Mouse (Mus musculus) right cerebral cortex, postnatal 36 days (tissue): ENCODE results near the gene Ece1.
"Not testable (repeated sequence)": the region's sequence is repeated elsewhere in the genome, so short reads cannot be mapped to it uniquely, and the experiment has no call there.

Experiments
- DNase-seq, 2 experiments: peaks; one replicate each; pipeline ENCODE4 v3.0.0; 2022; ENCODE audit warnings: low spot score in 2 of 2, mixed read lengths in 1 of 2

Ece1 gene

DNA sequence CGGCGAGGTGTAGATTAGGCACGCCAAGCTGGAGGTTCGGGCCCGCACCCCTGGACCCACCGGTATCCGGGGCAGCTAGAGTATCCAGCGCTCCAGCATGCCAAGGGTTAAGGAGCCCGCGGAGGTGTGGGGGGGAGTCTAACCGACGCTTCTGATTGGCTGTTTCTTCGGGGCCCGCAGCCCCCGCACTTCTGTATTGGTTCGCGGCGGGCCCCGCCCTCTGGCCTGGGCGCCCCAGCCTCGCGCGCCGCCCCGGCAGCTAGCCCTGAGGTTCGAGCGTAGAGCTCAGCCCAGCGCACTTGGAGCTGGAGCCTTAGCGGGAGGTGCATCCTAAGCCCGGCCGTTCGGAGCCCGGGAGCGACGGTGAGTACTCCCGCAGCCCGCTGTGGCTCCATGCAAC, at the start of gene Ece1:
TSS of gene Ece1 (plus strand) at position 219 of the 400 bp plus-strand sequence.
- peak; percentile 87 to 91 for DNase-seq

DNA sequence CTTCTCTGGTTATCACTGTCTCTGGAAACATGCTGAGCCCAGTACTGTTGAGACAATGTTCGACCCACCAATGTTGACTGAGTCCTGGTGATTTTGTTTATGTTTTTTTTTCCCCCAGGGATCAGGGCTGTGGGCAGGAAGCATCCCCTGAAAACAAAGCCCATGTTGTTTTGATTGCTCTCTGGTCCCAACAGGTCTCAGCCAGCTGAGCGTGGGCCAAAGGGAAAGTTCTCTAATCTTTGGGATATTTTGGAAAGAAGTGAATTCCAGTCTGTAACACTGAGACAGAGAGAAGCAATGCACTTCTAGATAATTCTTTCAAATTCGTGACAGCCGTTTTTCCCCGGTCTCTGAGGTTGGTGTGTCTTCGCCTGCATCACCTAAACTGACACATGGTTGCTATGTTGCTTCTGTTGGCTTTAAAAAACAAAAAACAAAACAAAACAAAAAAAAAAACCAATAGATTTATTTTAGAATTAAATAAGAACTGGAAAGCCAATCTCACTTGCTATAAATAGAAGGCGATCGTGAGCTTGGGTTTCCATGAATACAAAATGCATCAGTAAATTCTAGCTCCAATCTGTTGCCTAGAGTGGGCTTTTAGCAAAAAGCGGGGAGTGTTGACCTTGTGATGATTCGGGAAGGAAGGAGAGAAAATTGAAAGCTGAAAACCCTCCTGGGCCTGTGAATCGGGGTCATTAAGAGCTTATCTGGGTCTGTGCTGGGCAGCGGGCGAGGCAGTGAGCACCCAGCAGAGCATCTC, 48.9 kb upstream of the Ece1 start:
- no peak for DNase-seq

DNA sequence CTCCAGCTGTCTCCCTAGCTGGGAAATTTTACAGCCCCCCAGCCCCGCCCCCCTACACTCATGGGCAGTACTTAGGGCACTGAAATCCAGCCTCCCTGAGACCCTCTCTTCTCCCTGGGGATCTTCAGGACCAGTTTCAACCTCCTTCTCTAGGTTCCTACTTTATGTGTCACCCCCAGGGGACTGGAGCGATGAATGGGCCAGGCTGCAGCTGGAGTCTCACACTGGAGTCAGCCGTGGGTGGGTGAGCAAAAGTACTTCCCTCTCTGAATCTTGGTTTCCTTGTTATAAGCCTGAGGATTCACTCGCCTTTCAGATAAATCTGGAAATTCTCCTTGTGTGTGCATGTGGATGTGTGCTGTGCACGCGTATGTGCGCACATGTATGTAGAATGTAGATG, 47.9 kb upstream of the Ece1 start:
- no peak for DNase-seq

DNA sequence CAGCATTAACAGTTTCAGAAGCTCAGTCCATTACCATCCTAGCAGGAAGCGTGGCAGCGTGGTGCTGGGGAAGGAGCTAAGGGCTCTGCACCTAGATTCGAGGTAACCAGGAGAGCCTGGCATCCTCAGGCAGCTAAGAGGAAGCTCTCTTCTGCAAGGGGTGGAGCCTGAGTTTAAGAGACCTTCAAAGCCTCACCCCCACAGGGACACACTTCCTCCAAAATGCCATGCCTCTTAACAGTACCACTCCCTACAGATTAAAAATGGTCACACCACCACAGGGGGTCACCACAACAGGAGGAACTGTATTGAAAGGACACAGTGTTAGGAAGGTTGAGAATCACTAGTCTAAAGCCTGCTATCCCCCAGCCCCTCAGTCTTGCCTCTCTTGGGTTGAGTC, 46.6 kb upstream of the Ece1 start:
- DNase-seq, result no peak

DNA sequence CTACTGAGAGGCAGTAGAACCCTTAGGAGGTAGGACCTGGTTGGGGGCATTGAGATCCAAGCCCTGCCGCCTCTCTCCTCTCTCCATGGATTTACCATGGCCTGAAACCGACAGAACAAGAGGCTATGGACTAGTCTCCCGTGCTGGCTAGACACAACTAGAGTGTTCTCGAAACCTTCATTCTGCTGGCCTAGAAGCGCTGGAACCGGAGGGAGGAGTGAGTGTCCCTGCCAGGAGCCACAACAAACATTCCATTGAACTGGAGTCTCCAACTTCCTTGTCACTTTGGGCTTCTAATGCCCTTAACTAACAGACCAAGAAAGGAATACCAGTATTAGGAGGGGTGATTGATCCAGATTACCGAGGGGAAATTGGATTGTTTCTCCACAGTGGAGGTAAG, 45.8 kb upstream of the Ece1 start:
- no peak for DNase-seq

DNA sequence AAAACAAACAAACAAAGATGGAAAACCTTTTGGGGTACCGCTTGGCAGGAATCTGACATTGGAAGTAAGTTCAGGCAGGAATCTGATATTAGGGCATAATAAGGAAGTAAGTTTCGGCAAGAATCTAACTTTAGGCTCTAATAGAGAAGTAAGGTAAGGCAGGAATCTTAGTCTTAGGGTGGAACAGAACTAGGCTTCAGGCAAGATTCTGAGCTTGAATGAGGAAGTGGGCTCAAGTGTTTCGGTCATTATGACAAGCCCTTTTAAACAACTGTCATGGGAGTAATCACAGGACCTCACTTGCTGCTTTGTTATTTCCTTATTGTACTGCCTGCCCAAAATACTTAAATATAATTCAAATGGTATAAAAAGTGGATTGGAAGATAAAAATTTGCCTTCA, 43.7 kb upstream of the Ece1 start:
- no peak for DNase-seq

DNA sequence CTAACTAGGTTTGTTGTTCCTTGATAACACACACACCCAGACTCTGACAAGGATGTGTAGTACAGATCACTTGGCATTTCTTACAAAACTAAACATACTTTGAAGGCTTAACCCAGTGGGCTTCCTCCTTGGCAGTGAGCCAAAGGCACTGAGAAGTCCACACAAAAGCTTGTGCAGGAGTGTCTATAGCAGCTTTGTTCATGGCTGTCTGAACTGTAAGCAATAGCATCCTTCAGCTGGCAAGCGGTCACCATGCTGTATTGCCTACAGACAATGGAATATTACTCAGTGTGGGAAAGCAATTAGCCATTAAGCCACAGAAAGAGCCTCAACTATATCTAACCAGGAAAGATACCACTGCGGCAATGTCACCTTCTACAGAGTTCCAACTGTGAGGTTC, 42.5 kb upstream of the Ece1 start:
- no peak for DNase-seq

DNA sequence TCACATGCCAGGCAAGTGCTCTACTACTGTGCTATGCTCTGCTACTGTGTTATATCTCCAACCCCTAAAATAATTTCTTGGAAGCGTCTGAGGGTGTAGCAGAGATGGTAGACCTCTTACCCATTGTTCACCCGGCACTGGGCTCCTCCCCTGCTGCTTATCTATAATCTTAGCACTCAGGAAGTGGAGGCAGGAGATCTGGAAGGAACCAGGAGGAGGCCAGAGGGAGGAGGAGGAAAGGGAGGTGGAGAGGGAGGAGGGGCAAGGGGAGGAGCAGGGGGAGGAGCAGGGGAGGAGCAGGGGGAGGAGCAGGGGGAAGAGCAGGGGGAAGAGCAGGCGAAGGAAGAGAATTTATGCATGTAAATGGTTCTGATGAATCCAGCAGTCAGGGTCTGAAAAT, 41.3 kb upstream of the Ece1 start:
- no peak for DNase-seq

DNA sequence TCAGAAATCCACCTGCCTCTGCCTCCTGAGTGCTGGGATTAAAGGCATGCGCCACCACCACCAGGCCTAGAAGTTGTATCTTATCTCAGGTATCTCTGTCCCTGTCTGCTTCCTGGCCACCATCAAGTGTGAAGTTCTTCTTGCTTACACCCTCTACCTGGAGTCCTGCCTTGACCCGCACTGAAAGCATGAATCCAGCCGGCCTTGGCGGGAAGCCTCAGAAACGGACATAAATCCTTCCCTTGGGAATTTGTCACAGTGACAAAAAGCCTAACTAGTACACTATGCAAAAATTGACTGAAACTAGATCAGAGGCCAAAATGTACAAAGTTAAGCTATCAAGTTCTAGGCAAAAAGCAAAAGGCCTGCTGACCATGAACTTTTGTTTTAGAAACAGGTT, 39.5 kb upstream of the Ece1 start:
- DNase-seq, result no peak

DNA sequence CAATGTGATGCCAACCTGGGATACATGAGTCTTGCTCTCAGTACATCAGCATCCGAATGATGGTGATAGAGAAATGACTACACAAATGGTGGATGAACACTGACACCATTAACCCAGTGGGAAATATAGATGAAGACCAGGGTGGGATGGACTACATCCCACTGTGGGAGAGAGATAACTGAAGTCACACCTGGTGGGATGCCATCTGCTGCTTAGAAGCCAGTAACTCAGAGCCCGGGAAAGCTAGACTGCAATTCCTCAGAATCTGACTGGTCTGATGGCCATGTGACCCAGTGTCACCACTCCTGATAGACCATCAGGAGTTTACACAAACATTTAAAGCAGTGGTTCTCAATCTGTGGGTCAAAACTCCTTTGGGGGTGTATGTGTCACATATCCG, 38.5 kb upstream of the Ece1 start:
- no peak for DNase-seq

DNA sequence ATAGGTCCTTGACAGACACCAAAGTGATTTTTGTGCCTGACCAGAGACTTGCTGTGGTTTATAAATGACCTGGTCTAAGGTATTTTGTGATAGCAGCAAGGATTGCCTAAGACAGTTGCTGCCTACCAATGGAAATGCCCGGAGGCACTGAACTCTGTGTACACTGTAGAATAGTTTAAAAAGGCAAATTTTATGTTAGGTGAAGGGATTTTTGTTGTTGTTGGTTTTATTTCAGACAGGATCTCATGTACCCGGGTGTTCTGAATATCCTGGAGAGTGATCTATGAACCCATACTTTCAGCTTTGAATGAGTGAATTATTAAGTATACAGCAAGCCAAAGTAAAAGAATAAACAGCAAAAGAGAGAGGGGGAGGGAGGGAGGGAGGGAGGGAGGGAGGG, 37.2 kb upstream of the Ece1 start:
- no peak for DNase-seq

DNA sequence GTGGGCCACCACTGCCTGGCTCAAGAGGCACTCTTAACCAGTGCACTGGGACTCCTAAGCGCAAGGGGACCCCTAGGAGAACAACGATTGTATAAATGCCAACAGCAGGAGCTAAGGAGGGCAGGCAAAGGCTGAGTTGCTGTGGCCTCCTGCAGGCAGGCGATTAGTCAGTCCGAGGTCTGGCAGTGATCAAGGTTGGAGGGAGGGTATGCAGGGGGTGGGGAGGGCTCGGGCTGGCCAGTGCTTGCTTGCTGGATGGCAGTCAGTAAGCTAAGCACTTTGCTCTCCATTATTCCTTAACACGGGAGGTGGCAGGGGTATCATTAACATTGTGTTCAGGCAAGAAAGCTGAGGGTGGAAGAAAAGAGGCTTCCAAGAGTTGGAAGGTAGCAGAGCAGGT, 31.7 kb upstream of the Ece1 start:
- no peak for DNase-seq

DNA sequence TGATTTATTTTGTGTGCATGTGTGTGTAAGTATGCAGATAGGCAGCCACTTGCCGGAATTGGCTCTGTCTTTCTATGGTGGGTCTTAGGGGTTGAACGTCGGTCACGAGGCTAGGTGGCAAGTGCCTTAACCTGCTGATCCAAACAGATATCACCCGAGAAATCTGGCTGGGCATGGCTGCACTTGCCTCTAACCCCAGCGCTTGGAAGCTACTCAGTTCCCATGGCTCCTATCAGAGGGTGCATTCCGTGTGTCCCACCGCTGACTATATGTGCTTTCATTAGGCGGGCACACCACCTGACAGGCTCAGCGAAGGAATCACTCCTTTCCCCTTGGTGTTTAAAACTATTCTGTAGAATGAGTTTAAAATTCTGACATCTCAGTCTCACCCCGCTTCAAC, 30.4 kb upstream of the Ece1 start:
- DNase-seq, result no peak

DNA sequence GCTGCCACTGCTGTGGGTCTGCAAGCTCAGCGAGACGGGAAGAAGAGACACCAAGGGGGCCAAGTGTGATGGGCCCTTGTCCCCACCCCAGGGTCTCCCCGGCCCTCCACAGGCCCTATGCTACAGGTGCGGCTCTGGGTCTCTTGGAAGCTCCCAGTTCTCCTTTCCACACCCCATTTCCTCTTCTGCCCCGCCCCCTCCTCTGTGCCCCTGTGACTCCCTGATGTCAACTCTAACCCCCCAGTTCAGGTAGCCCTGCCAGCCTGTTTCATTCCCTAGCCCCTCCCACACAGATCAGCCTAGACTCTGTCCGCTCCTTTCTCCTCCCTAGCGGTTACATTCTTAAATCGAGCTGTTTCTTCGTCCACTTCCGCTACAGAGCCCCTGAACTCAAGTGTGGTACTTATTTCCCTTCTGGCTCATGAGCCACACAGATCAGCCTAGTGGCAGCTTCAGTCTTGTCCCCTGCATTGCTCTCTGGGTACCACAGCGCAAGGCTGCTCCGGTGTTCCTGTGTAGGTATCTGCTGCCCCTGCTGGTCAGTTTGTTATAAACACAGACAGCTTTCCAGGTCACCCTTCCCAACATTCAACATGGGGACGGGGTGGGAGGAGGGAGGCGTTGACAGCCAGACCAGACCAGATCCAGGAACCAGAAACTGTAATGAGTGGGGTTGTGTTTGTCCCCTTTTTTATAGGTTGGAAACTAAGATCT, 26.3 kb upstream of the Ece1 start:
- DNase-seq, result peak; percentile 73 to 74

DNA sequence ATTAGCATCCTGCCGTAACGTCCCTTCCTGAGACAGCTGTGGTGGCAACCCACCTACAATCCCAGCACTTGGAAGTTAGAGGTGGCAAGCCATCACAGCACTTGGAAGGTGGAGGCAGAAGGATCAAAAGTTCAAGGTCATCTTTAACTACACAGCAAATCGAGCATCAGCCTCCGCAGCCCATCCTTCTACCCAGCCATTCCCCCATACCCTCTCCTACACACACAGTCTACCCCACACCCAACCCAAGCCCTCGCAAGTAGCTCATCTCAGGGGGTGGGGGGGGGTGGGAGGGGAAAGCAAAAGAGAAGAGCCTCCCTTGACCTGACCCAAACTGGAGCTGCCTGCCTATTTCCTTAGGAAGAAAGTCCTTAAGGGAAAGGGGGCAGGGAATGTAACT, 25.3 kb upstream of the Ece1 start:
- DNase-seq, result no peak

DNA sequence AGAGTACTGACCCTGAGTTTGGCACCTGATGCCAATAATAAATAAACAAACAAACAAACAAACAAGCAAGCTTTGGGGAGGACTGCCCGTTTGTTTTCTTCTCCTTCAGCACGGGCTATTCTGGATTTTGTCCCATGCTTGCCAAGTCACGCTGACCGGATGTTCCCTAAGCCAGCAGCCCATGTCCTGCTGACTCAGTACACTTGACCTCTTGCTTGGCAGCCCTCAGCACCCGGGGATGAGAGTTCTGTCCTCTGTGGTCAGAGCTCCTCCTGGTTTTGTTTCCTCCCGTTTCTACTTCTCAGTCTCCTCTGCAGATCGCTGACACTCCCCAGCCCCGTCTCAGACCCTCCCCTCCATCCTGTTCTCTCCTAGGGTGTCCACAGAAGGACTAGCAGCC, 24.2 kb upstream of the Ece1 start:
- no peak for DNase-seq

DNA sequence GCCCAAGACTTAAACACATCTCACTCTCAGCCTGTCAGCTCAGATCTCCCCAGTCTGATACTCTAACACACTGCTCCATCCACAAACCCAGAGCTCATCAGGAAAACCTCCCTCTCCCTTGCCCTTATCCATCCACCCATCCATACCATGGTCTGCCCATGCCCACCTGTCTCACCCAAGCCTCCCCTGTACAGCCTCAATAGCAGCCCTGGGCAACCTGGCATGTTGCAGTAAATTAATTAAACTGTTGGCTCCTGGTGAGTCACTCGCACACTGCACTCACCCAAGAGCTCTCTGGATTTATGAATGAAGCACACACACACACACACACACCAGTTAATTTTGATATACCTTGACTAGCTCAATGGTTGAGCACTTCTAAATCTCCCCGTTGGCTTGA, 23.2 kb upstream of the Ece1 start:
- DNase-seq, result no peak

DNA sequence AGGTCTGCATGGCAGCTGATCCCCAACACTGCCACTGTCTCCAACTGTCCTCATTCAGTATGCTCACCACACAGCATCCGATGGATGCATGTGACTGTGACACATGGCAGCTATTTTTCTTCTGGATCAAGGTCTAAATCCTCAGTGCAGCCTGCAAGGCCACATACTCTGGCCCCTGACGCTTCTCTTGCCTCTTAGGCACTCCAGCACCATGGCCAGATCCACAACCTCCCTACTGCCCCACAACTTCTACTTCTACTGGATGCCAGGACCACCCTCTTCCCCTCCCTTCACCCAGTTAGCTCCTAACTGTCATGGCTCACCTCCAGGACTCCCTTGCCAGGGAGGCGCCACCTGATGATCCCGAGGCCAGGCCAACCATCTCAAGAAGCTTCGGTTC, 22.6 kb upstream of the Ece1 start:
- DNase-seq, result no peak

DNA sequence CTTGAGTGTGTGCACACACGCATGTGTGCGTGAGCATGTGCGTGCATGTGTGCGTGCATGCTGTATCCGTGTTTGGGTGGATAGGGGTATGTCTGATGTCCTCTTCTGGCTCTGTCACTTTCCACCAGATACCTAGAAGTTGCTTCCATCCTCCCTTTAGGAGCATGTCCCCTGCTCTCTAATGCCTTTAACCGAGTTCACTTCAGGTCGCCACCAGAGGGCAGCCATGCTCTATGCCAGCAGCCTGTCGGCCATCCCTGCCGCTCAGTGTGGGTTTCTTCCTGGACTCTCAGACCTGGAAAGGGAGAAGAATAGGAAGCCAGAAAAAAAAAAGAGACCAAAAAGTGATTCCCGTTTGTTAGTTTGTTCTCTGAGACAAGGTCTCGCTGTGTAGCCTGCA, 17.4 kb upstream of the Ece1 start:
- DNase-seq, result no peak

DNA sequence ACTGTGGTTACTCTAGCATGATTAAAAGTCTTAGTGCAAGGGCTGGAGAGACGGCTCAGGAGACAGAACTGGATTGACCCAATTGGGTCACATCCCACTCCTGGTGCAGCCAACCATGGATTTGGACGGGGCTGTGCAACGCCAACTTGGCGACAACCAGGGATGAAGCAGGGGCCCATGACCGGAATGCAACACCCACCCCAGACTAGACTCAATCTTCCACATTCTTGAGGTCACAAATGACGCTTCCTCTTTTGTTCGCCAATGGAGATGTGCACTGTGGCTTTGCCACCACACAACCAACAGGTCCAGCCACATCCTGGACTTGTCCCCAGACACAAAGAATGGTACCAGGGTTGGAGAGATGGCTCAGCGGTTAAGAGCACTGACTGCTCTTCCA, 14.4 kb upstream of the Ece1 start:
- DNase-seq, result not testable (repeated sequence)

DNA sequence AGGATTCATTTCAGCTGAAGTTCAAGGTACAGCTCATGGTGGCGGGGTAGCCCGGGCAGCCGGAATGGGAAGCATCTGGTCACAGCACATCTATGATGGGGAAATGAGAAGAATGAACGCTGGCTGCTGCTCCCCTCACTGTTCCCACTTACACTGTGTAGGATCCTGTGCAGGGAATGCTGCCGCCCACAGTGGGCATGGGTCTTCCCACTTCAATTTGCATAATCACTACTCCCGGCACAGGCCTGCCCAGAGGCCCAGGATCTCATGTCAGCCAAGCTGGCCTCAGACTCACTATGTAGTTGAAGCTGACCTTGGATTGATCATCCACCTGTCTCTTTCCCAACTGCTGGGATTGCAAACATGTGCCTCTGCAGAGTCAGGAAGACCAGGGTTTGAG, 11.9 kb upstream of the Ece1 start:
- DNase-seq, result no peak

DNA sequence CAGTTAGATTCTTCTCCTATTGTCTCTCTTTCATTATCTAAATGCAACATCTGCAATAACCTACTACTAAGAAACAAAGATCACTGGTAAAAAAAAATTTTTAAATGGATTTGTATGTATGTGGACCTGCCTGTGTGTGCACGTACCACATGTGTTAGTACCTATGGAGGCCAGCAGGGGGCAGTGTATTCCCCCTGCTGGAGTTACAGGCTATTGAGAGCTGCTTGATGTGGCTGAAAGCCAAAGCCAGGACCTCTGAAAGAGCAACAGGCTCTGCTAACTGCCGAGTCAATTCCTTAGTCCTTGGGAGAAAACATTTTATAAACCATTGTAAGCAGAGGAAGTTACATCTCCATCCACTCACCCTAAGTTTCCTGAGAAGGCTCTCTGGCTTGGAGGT, 10.6 kb upstream of the Ece1 start:
- DNase-seq, result no peak

DNA sequence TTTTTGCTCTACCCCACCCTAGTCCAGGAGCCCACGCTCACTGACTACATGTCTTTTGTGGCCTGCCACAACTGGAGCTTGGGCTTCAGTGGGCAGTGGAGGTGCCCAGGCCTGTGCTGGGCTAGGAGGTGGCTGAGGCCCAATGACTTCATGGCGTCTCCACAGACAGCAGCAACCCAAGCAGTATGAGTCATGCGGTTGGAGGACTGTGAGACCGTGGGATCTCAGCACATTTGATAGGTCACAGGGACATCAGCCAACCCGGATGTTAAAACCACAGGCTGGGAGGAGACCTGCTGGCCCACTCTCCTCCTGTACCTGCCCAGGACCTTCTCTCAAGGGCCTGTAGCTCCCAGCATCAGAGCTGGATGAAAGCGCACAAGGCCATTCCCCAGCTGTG, 8.2 kb upstream of the Ece1 start:
- no peak for DNase-seq
